Mouse (Mus musculus) heart, postnatal 0 days (tissue): ENCODE data around the gene Shc1.

Experiments used
- CTCF ChIP-seq: IDR thresholded peaks from 2 replicates; pipeline ENCODE4 v1.5.1; 2016; ENCODE audit warnings: antibody characterized with exemption, control low read depth, low read depth
- EP300 ChIP-seq: IDR thresholded peaks from 2 replicates; pipeline ENCODE4 v1.6.1; 2016; ENCODE audit warnings: antibody characterized with exemption, low read depth

GRCm38 (mm10) chr3:89418861-89419250, 613 bp downstream of the Shc1 start:
- TF ChIP-seq CTCF (no peak), EP300 (no peak)
